Mouse (Mus musculus): Measurements from ENCODE around the gene Smim4. TPM values are rescaled to one million over a fixed set of nuclear protein-coding genes. Genes with fewer than 3 reads are reported as not detected.

The Smim4 gene
- total and polyA plus RNA-seq, 3 experiments = 19.1 to 38.0 (median 26.1) TPM

GRCm38 (mm10) chr14:31145694-31146093 lies 16.9 kb upstream of the Smim4 start:
- Histone ChIP-seq H3K9ac (ENCODE audit: insufficient read depth, low read depth) (no peak overlapping the region), H3K4me1 (ENCODE audit: control insufficient read depth in 1 of 2, insufficient read depth in 2 of 2) (no peaks in the 10 kb centered on the region), H3K4me2 (ENCODE audit: insufficient read depth, low read depth, poor library complexity, severe bottlenecking) (no peak overlapping the region), H3K27ac (ENCODE audit: insufficient read depth, low read depth) (no peak overlapping the region), H3K4me3 (replicated peaks in 1 of 3; ENCODE audit: low read depth in 2 of 3, low read length in 2 of 3, poor library complexity in 1 of 3) (no peak overlapping the region), H3K27me3 (replicated peaks) (no peaks in the 10 kb centered on the region), H3K79me2 (replicated peaks; ENCODE audit: control insufficient read depth, extremely low read depth, insufficient read depth, poor library complexity, severe bottlenecking) (no peaks in the 10 kb centered on the region), H3K36me3 (replicated peaks in 1 of 2; ENCODE audit: control insufficient read depth in 1 of 2, insufficient read depth in 1 of 2, low read length in 1 of 2) (peaks cover 12 to 92% of the 10 kb centered on the region in 2 experiments), H3K9me3 (replicated peaks; ENCODE audit: low read length) (peaks cover 9% of the 10 kb centered on the region)
- in situ Hi-C loops (cut with MboI; ENCODE audit: low pct_ligation_motif_present, low pct_unique_long_range_greater_than_20kb, low sequenced_read_pairs) (no loop called here), dilution Hi-C loops (cut with MboI; ENCODE audit: extremely low pct_ligation_motif_present, extremely low pct_unique_long_range_greater_than_20kb, low sequenced_read_pairs) (no loop called here)
- DNase-seq (ENCODE audit: extremely low read depth) = no peak
- no peak for TF ChIP-seq CHD2 (IDR thresholded peaks at IDR 0.05; ENCODE audit: low read length)
- no peak for TF ChIP-seq RAD21 (IDR thresholded peaks at IDR 0.05; ENCODE audit: low read depth, low read length)
- no peak for TF ChIP-seq KAT2A (IDR thresholded peaks at IDR 0.05; ENCODE audit: insufficient replicate concordance, low read length)
- no peak for TF ChIP-seq CHD1 (IDR thresholded peaks at IDR 0.05; ENCODE audit: low read depth, low read length)
- no peak for TF ChIP-seq MEF2A (IDR thresholded peaks at IDR 0.05; ENCODE audit: borderline replicate concordance, low read depth, low read length)
- TF ChIP-seq ZKSCAN1 (IDR thresholded peaks at IDR 0.05; ENCODE audit: borderline replicate concordance, low read depth, low read length) = no peak
- TF ChIP-seq USF2 (conservative IDR thresholded peaks at IDR 0.05; ENCODE audit: low read depth, low read length) = no peak
- no peak for TF ChIP-seq SMC3 (IDR thresholded peaks at IDR 0.05; ENCODE audit: low read depth, low read length)
- TF ChIP-seq TBP (conservative IDR thresholded peaks at IDR 0.05; ENCODE audit: low read depth, low read length) = no peak
- no peak for TF ChIP-seq UBTF (IDR thresholded peaks at IDR 0.05; ENCODE audit: low read depth, low read length)
- TF ChIP-seq POLR2AphosphoS2 (IDR thresholded peaks at IDR 0.05; ENCODE audit: low read depth, low read length) = no peak
- TF ChIP-seq GABPA (IDR thresholded peaks at IDR 0.05; ENCODE audit: insufficient replicate concordance, low read depth, low read length) = no peak
- TF ChIP-seq ETS1 (conservative IDR thresholded peaks at IDR 0.05; ENCODE audit: low read depth, low read length) = no peak
- TF ChIP-seq PAX5 (IDR thresholded peaks at IDR 0.05; ENCODE audit: low read length) = no peak
- no peak for TF ChIP-seq CTCF (conservative IDR thresholded peaks at IDR 0.05 in 1 of 2, IDR thresholded peaks at IDR 0.05 in 1 of 2; ENCODE audit: low read depth in 2 of 2, low read length in 2 of 2)
- no peak for TF ChIP-seq MXI1 (IDR thresholded peaks at IDR 0.05; ENCODE audit: low read depth, low read length)
- TF ChIP-seq SIN3A (IDR thresholded peaks at IDR 0.05; ENCODE audit: low read length) = no peak
- TF ChIP-seq IRF4 (IDR thresholded peaks at IDR 0.05; ENCODE audit: low read depth, low read length) = no peak
- TF ChIP-seq ZNF384 (IDR thresholded peaks at IDR 0.05; ENCODE audit: low read depth, low read length) = no peak

- in situ Hi-C loops (cut with MboI; ENCODE audit: low pct_ligation_motif_present, low pct_unique_long_range_greater_than_20kb, low sequenced_read_pairs) = no loop called here
- dilution Hi-C loops (cut with MboI; ENCODE audit: extremely low pct_ligation_motif_present, extremely low pct_unique_long_range_greater_than_20kb, low sequenced_read_pairs) = no loop called here
Measured at GRCm38 (mm10) chr14:31141011-31141410, 12.3 kb upstream of the Smim4 start.

More at GRCm38 (mm10) chr14:31141011-31141410, 12.3 kb upstream of the Smim4 start:
- Histone ChIP-seq H3K4me3 (replicated peaks in 1 of 3; ENCODE audit: low read depth in 2 of 3, low read length in 2 of 3, poor library complexity in 1 of 3) (no peak overlapping the region), H3K27me3 (replicated peaks) (no peaks in the 10 kb centered on the region), H3K36me3 (replicated peaks in 1 of 2; ENCODE audit: control insufficient read depth in 1 of 2, insufficient read depth in 1 of 2, low read length in 1 of 2) (peaks cover 24 to 90% of the 10 kb centered on the region in 2 experiments), H3K4me1 (ENCODE audit: control insufficient read depth in 1 of 2, insufficient read depth in 2 of 2) (peaks cover 0 to 3% of the 10 kb centered on the region in 2 experiments; a peak in 2 of 4 replicates), H3K9ac (ENCODE audit: insufficient read depth, low read depth) (no peak overlapping the region), H3K79me2 (replicated peaks; ENCODE audit: control insufficient read depth, extremely low read depth, insufficient read depth, poor library complexity, severe bottlenecking) (no peaks in the 10 kb centered on the region), H3K4me2 (ENCODE audit: insufficient read depth, low read depth, poor library complexity, severe bottlenecking) (no peak overlapping the region), H3K27ac (ENCODE audit: insufficient read depth, low read depth) (no peak overlapping the region), H3K9me3 (replicated peaks; ENCODE audit: low read length) (peaks cover 9% of the 10 kb centered on the region)
- DNase-seq (ENCODE audit: extremely low read depth) = no peak
- TF ChIP-seq ELF1 (IDR thresholded peaks at IDR 0.05; ENCODE audit: low read depth, low read length) = no peak
- no peak for TF ChIP-seq SIN3A (IDR thresholded peaks at IDR 0.05; ENCODE audit: low read length)
- no peak for TF ChIP-seq PAX5 (IDR thresholded peaks at IDR 0.05; ENCODE audit: low read length)
- no peak for TF ChIP-seq IRF4 (IDR thresholded peaks at IDR 0.05; ENCODE audit: low read depth, low read length)
- no peak for TF ChIP-seq USF2 (conservative IDR thresholded peaks at IDR 0.05; ENCODE audit: low read depth, low read length)
- TF ChIP-seq MAFK (IDR thresholded peaks at IDR 0.05; ENCODE audit: insufficient replicate concordance, low read length) = no peak
- TF ChIP-seq ETS1 (conservative IDR thresholded peaks at IDR 0.05; ENCODE audit: low read depth, low read length) = no peak
- TF ChIP-seq ZKSCAN1 (IDR thresholded peaks at IDR 0.05; ENCODE audit: borderline replicate concordance, low read depth, low read length) = no peak
- no peak for TF ChIP-seq E2F4 (IDR thresholded peaks at IDR 0.05; ENCODE audit: insufficient replicate concordance, low read depth, low read length)
- no peak for TF ChIP-seq KAT2A (IDR thresholded peaks at IDR 0.05; ENCODE audit: insufficient replicate concordance, low read length)

Measured in CH12.LX (cell line).